In the genomic region with DNA sequence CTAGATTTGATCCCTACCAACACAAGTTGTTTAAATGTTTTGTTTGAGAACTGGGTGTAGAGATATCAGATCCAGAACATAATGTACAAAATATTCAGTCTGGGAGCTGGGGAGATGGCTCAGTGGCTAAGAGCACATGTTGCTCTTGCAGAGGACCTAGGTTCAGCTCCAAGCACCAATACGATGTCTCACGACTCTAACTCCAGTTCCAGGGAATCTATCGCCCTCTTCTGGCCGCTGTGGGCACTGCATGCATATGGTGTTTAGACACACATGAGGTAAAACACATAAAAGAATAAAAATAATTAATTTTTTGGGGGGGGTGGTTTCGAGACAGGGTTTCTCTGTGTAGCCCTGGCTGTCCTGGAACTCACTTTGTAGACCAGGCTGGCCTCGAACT, we compare ENCODE assay signal across 8 mouse cellular contexts. TPM values are rescaled to one million over a fixed set of nuclear protein-coding genes. Genes with fewer than 3 reads are reported as not detected.
A peak's percentile ranks its signal among the peaks of the same experiment; 100 is the strongest.
DNase-seq lines count a peak whose midpoint lies in the region; ATAC-seq and TF ChIP-seq lines count a peak whose summit lies in the region.

No protein-coding gene starts in this region.

- no peak overlapping the region for H3K4me3 ChIP-seq in liver, adult 2 months (ENCODE audit: insufficient read depth, low read depth, low read length)
- H3K4me3 ChIP-seq in liver, embryonic 11.5 days (ENCODE audit: low read depth, low read length): no peak overlapping the region
- no peak overlapping the region for H3K4me3 ChIP-seq in embryonic fibroblast, embryonic 13.5 days (ENCODE audit: insufficient read depth, low read length)

- peaks cover 19% of the 10 kb centered on the region for H3K4me1 ChIP-seq in liver, adult 2 months (ENCODE audit: control insufficient read depth, insufficient read depth, low read length)
- H3K4me1 ChIP-seq in liver, embryonic 11.5 days (replicated peaks; ENCODE audit: control insufficient read depth, insufficient read depth, low read length): peaks cover 4% of the 10 kb centered on the region; the same call in 1 of the 2 replicates
- peaks cover 4% of the 10 kb centered on the region; the same call in 1 of the 2 replicates for H3K4me1 ChIP-seq in embryonic fibroblast, embryonic 13.5 days (ENCODE audit: control insufficient read depth, insufficient read depth, low read length)

- TF ChIP-seq CTCF in liver, adult 2 months (IDR thresholded peaks at IDR 0.05; ENCODE audit: low read depth, low read length): peak; percentile 70
- TF ChIP-seq CTCF in embryonic fibroblast, embryonic 13.5 days (IDR thresholded peaks at IDR 0.05; ENCODE audit: borderline replicate concordance, insufficient read depth, low read length): peak; percentile 41; the same call in 1 of the 2 replicates

- no peak for TF ChIP-seq POLR2A in liver, adult 2 months (IDR thresholded peaks at IDR 0.05; ENCODE audit: extremely low read depth, insufficient read depth, low read length)
- no peak for TF ChIP-seq POLR2A in embryonic fibroblast, embryonic 13.5 days (IDR thresholded peaks at IDR 0.05; ENCODE audit: low read depth, low read length)

- no peaks in the 10 kb centered on the region for H3K79me2 ChIP-seq in liver, adult 2 months (ENCODE audit: control insufficient read depth, insufficient read depth, low read length)

- no peaks in the 10 kb centered on the region for H3K27me3 ChIP-seq in liver, adult 2 months (ENCODE audit: control insufficient read depth, insufficient read depth, low read length)
- no peaks in the 10 kb centered on the region for H3K27me3 ChIP-seq in liver, embryonic 11.5 days (replicated peaks; ENCODE audit: control insufficient read depth, insufficient read depth, low read length)

- DNase-seq in cerebellum, postnatal 36 days: peak; percentile 26 to 36
- no peak for DNase-seq in cerebellum, adult 9-10 months
- no peak for DNase-seq in liver, adult 2 months (ENCODE audit: extremely low read depth, low read depth, low spot score)
- DNase-seq in liver, embryonic 11.5 days (ENCODE audit: low spot score): no peak
- DNase-seq in retina, postnatal 1 day: peak; percentile 57
- DNase-seq in left cerebral cortex, postnatal 25 days (ENCODE audit: low spot score in 2 of 2): no peak
- DNase-seq in left cerebral cortex, postnatal 10 days (ENCODE audit: extremely low spot score in 1 of 2, low spot score in 2 of 2): no peak

- no peak overlapping the region for H3K27ac ChIP-seq in liver, adult 2 months (replicated peaks; ENCODE audit: insufficient read depth, low read depth, low read length)
- H3K27ac ChIP-seq in liver, embryonic 11.5 days (ENCODE audit: low read depth, low read length): no peak overlapping the region
- no peak overlapping the region for H3K27ac ChIP-seq in embryonic fibroblast, embryonic 13.5 days (ENCODE audit: insufficient read depth, low read length)

- H3K9me3 ChIP-seq in liver, embryonic 11.5 days (ENCODE audit: control insufficient read depth, low read length): no peaks in the 10 kb centered on the region

- intact Hi-C loops in left cerebral cortex, postnatal 25 days (cut with DNase I): loop anchor here (5.0 kb wide), 1 partner anchor 55 kb away; no protein-coding TSS in a partner anchor
- intact Hi-C loops in left cerebral cortex, postnatal 10 days (cut with DNase I): no loop called here

- no peak overlapping the region for H3K9ac ChIP-seq in liver, adult 2 months (ENCODE audit: low read depth, low read length)
- no peak overlapping the region for H3K9ac ChIP-seq in liver, embryonic 11.5 days (ENCODE audit: low read depth, low read length)

- WGBS in liver, adult 2 months: 66% methylated on average over 6 of the region's 6 CpGs
- 52% methylated on average over 6 of the region's 6 CpGs for WGBS in liver, embryonic 11.5 days

- H3K36me3 ChIP-seq in liver, adult 2 months (ENCODE audit: control insufficient read depth, insufficient read depth, low read length): no peaks in the 10 kb centered on the region
- no peaks in the 10 kb centered on the region for H3K36me3 ChIP-seq in liver, embryonic 11.5 days (ENCODE audit: control insufficient read depth, insufficient read depth, low read length)

- no peak overlapping the region for H3K4me2 ChIP-seq in liver, embryonic 11.5 days

- no peak for ATAC-seq in liver, embryonic 11.5 days (replicated peaks; ENCODE audit: low FRiP score)

RNA-seq across cellular contexts. Expression of a gene that starts 23.3 kb away (rescaled TPM):
- total RNA-seq in liver, adult 2 months (2014; rRNA removed): 3.9 and 4.2 TPM in 2 replicates
- polyA plus RNA-seq in liver, adult 2 months (2012; rRNA removed): 1.5 and 2.0 TPM in 2 replicates
- polyA plus RNA-seq in liver, embryonic 11.5 days (2014; fragmentation: Nextera tagmentation; extraction: Ambion mirVana): 18.9 and 19.5 TPM in 2 replicates
- 18.4 and 19.2 TPM in 2 replicates for polyA plus RNA-seq in embryonic fibroblast, embryonic 13.5 days (2011; ENCODE audit: insufficient read length, low read depth, missing spikeins)
- 10 to 100 TPM; 67.0 to 73.5 TPM for total RNA-seq in left cerebral cortex, postnatal 25 days (2021)
- total RNA-seq in left cerebral cortex, postnatal 10 days (2021): 10 to 100 TPM; 45.2 to 51.4 TPM

RNA-seq across cellular contexts. Expression of a gene that starts 42.5 kb away (rescaled TPM):
- total RNA-seq in liver, adult 2 months (2014; rRNA removed): not detected in 2 replicates
- polyA plus RNA-seq in liver, adult 2 months (2012; rRNA removed): not detected in 2 replicates
- not detected in 2 replicates for polyA plus RNA-seq in liver, embryonic 11.5 days (2014; fragmentation: Nextera tagmentation; extraction: Ambion mirVana)
- 7.0 and 7.1 TPM in 2 replicates for polyA plus RNA-seq in embryonic fibroblast, embryonic 13.5 days (2011; ENCODE audit: insufficient read length, low read depth, missing spikeins)
- total RNA-seq in left cerebral cortex, postnatal 25 days (2021): 10 to 100 TPM; 17.8 to 18.5 TPM
- total RNA-seq in left cerebral cortex, postnatal 10 days (2021): 10 to 100 TPM in 1 of 2 experiments, 1 to 10 TPM in 1; 6.0 to 18.1 TPM

Comparison
In these comparisons a context has a peak if more than half of its experiments do, and no peak if none do; other contexts are left out.
1. DNase-seq: peak in cerebellum, postnatal 36 days (2 of 2) and retina, postnatal 1 day (single experiment); none in cerebellum, adult 9-10 months (single experiment), liver, adult 2 months (single experiment), liver, embryonic 11.5 days (single experiment), left cerebral cortex, postnatal 25 days (0 of 2) and left cerebral cortex, postnatal 10 days (0 of 2).